Mouse (Mus musculus) CH12.LX (cell line): ENCODE results near the gene Nsun2. TPM values are rescaled to one million over a fixed set of nuclear protein-coding genes. Genes with fewer than 3 reads are reported as not detected.

Source experiments
- DNase-seq: peaks from one replicate; pipeline ENCODE4 v3.0.0-alpha.2; 2013; ENCODE audit errors: extremely low read depth
- H3K27ac ChIP-seq: 2 replicates; pipeline ENCODE4 v1.5.1; 2012; ENCODE audit warnings: low read depth, mild to moderate bottlenecking, control low read depth, moderate library complexity; ENCODE audit not compliant: insufficient read depth
- H3K27me3 ChIP-seq: replicated peaks from 2 replicates; pipeline ENCODE3; 2012; ENCODE audit warnings: inconsistent platforms
- H3K36me3 ChIP-seq, 2 experiments: replicated peaks in 1 of 2; 2 replicates each; pipeline versions ENCODE3 to v1.6.1; 2012; ENCODE audit warnings: inconsistent platforms in 1 of 2, low read length in 1 of 2, mild to moderate bottlenecking in 1 of 2, mixed read lengths in 1 of 2, moderate library complexity in 1 of 2; ENCODE audit not compliant: control insufficient read depth in 1 of 2, insufficient read depth in 1 of 2
- H3K4me1 ChIP-seq, 2 experiments: 2 replicates each; pipeline ENCODE4 v1.6.1; 2012; ENCODE audit warnings: inconsistent platforms in 1 of 2, moderate library complexity in 1 of 2; ENCODE audit not compliant: insufficient read depth in 2 of 2, control insufficient read depth in 1 of 2
- H3K4me2 ChIP-seq: 2 replicates; pipeline ENCODE4 v1.6.1; 2012; ENCODE audit warnings: low read depth, mild to moderate bottlenecking, control low read depth; ENCODE audit not compliant: poor library complexity, insufficient read depth, severe bottlenecking
- H3K4me3 ChIP-seq, 3 experiments: fragments of 150-350 bp in 1 of 3; sonication (generic) in 1 of 3; replicated peaks in 1 of 3; 2 replicates each; pipeline versions ENCODE3 to v1.5.1; 2011 to 2012; ENCODE audit warnings: low read depth in 2 of 3, low read length in 2 of 3, mild to moderate bottlenecking in 2 of 3, moderate library complexity in 2 of 3, control low read depth in 1 of 3, improper control_type of control experiment in 1 of 3, inconsistent platforms in 1 of 3, mixed read lengths in 1 of 3; ENCODE audit not compliant: poor library complexity in 1 of 3
- H3K79me2 ChIP-seq: replicated peaks from 2 replicates; pipeline ENCODE4 v1.6.1; 2012; ENCODE audit warnings: mild to moderate bottlenecking, moderate library complexity; ENCODE audit not compliant: control insufficient read depth, poor library complexity, insufficient read depth, severe bottlenecking; ENCODE audit errors: extremely low read depth
- H3K9ac ChIP-seq: 2 replicates; pipeline ENCODE4 v1.6.1; 2012; ENCODE audit warnings: low read depth, mild to moderate bottlenecking, control low read depth, moderate library complexity; ENCODE audit not compliant: insufficient read depth
- H3K9me3 ChIP-seq: replicated peaks from 2 replicates; pipeline ENCODE3; 2012; ENCODE audit warnings: low read length, inconsistent platforms, mixed read lengths
- BHLHE40 ChIP-seq: IDR thresholded peaks from 2 replicates; pipeline ENCODE4 v1.6.1; 2011; ENCODE audit warnings: mild to moderate bottlenecking, low read depth, low read length, improper control_type of control experiment
- CHD1 ChIP-seq: IDR thresholded peaks from 2 replicates; pipeline ENCODE4 v1.6.1; 2012; ENCODE audit warnings: low read depth, low read length, improper control_type of control experiment, inconsistent platforms
- CHD2 ChIP-seq: IDR thresholded peaks from 2 replicates; pipeline ENCODE4 v1.6.1; 2011; ENCODE audit warnings: low read length, improper control_type of control experiment
- E2F4 ChIP-seq: IDR thresholded peaks from 2 replicates; pipeline ENCODE4 v1.6.1; 2011; ENCODE audit warnings: low read depth, low read length, improper control_type of control experiment; ENCODE audit not compliant: insufficient replicate concordance
- ELF1 ChIP-seq: IDR thresholded peaks from 2 replicates; pipeline ENCODE4 v1.6.1; 2014; ENCODE audit warnings: low read depth, mild to moderate bottlenecking, inconsistent platforms, low read length, improper control_type of control experiment
- EP300 ChIP-seq: IDR thresholded peaks from 2 replicates; pipeline ENCODE4 v1.6.1; 2011; ENCODE audit warnings: low read length, improper control_type of control experiment
- IRF4 ChIP-seq: IDR thresholded peaks from 2 replicates; pipeline ENCODE4 v1.6.1; 2014; ENCODE audit warnings: low read depth, mild to moderate bottlenecking, inconsistent platforms, low read length, improper control_type of control experiment
- JUN ChIP-seq: IDR thresholded peaks from 2 replicates; pipeline ENCODE4 v1.6.1; 2011; ENCODE audit warnings: low read depth, mild to moderate bottlenecking, low read length, improper control_type of control experiment, moderate library complexity; ENCODE audit not compliant: insufficient read depth
- JUND ChIP-seq: conservative IDR thresholded peaks from 2 replicates; pipeline ENCODE4 v1.6.1; 2011; ENCODE audit warnings: low read depth, low read length, improper control_type of control experiment
- MAFK ChIP-seq: IDR thresholded peaks from 2 replicates; pipeline ENCODE4 v1.6.1; 2011; ENCODE audit warnings: low read length, improper control_type of control experiment; ENCODE audit not compliant: insufficient replicate concordance
- MAX ChIP-seq: IDR thresholded peaks from 2 replicates; pipeline ENCODE4 v1.6.1; 2011; ENCODE audit warnings: low read length, improper control_type of control experiment
- MEF2A ChIP-seq: IDR thresholded peaks from 2 replicates; pipeline ENCODE4 v1.6.1; 2014; ENCODE audit warnings: low read depth, mild to moderate bottlenecking, inconsistent platforms, low read length, improper control_type of control experiment, borderline replicate concordance
- NELFE ChIP-seq: IDR thresholded peaks from 2 replicates; pipeline ENCODE4 v1.6.1; 2011; ENCODE audit warnings: low read depth, low read length, improper control_type of control experiment
- PAX5 ChIP-seq: IDR thresholded peaks from 2 replicates; pipeline ENCODE4 v1.6.1; 2012; ENCODE audit warnings: low read length, inconsistent platforms, mixed read lengths
- POLR2A ChIP-seq: IDR thresholded peaks from 2 replicates; pipeline ENCODE4 v1.6.1; 2011; ENCODE audit warnings: low read depth, mild to moderate bottlenecking, improper control_type of control experiment, low read length
- RAD21 ChIP-seq: IDR thresholded peaks from 2 replicates; pipeline ENCODE4 v1.6.1; 2011; ENCODE audit warnings: low read depth, mild to moderate bottlenecking, low read length, improper control_type of control experiment, moderate library complexity
- RCOR1 ChIP-seq: conservative IDR thresholded peaks from 2 replicates; pipeline ENCODE4 v1.6.1; 2012; ENCODE audit warnings: low read depth, mild to moderate bottlenecking, inconsistent platforms, low read length, improper control_type of control experiment
- SMC3 ChIP-seq: IDR thresholded peaks from 2 replicates; pipeline ENCODE4 v1.6.1; 2011; ENCODE audit warnings: low read depth, low read length, improper control_type of control experiment
- TCF12 ChIP-seq: IDR thresholded peaks from 2 replicates; pipeline ENCODE4 v1.6.1; 2014; ENCODE audit warnings: low read depth, mild to moderate bottlenecking, inconsistent platforms, low read length, improper control_type of control experiment
- ZMIZ1 ChIP-seq: IDR thresholded peaks from 2 replicates; pipeline ENCODE4 v1.6.1; 2012; ENCODE audit warnings: low read depth, mild to moderate bottlenecking, inconsistent platforms, low read length, improper control_type of control experiment
- dilution Hi-C: fragments of 300-500 bp; cut with MboI; formaldehyde crosslinking; loops from 2 replicates; pipeline ENCODE4 v1.14.3; 2020; ENCODE audit warnings: low sequenced_read_pairs; ENCODE audit not compliant: extremely low pct_unique_long_range_greater_than_20kb, extremely low pct_ligation_motif_present
- in situ Hi-C: fragments of 300-500 bp; cut with MboI; formaldehyde crosslinking; loops from 3 replicates; pipeline ENCODE4 v1.14.3; 2019; ENCODE audit warnings: low sequenced_read_pairs, low pct_ligation_motif_present, low pct_unique_long_range_greater_than_20kb, mixed read lengths
- polyA plus RNA-seq: library from polyadenylated mRNA; unstranded; fragments of >175 nt; gene quantifications from 2 replicates; pipeline ENCODE4 v1.2.1, GENCODE M21; 2012; ENCODE audit warnings: low read depth; ENCODE audit not compliant: insufficient read length
- total RNA-seq, 2 experiments: library from RNA; depleted of rRNA; stranded (reverse); fragments of 300-350 nt in 1 of 2; fragments of >200 nt in 1 of 2; gene quantifications; 2 replicates each; pipeline ENCODE4 v1.2.3; 2012 to 2014

Gene Nsun2
- total and polyA plus RNA-seq, 3 experiments, result 178 to 292 (median 279) TPM

- Histone ChIP-seq H3K27me3 (no peaks in the 10 kb centered on the region), H3K9ac (no peak overlapping the region), H3K36me3 (no peaks in the 10 kb centered on the region), H3K4me2 (no peak overlapping the region), H3K4me3 (no peak overlapping the region), H3K9me3 (no peaks in the 10 kb centered on the region), H3K79me2 (no peaks in the 10 kb centered on the region), H3K27ac (no peak overlapping the region), H3K4me1 (peaks cover 0 to 4% of the 10 kb centered on the region in 2 experiments; a peak in 1 of 4 replicates)
- DNase-seq, result no peak
- dilution Hi-C loops, result no loop called here
- in situ Hi-C loops, result no loop called here
- TF ChIP-seq POLR2A (no peak), MAFK (no peak), CHD2 (no peak), IRF4 (no peak), E2F4 (no peak), CHD1 (no peak), RCOR1 (no peak), TCF12 (no peak), ELF1 (no peak)
- TF ChIP-seq, all 38 proteins: peak for 0
Observed at GRCm38 (mm10) chr13:69576676-69577075, 43.1 kb downstream of the Nsun2 start.

DNA sequence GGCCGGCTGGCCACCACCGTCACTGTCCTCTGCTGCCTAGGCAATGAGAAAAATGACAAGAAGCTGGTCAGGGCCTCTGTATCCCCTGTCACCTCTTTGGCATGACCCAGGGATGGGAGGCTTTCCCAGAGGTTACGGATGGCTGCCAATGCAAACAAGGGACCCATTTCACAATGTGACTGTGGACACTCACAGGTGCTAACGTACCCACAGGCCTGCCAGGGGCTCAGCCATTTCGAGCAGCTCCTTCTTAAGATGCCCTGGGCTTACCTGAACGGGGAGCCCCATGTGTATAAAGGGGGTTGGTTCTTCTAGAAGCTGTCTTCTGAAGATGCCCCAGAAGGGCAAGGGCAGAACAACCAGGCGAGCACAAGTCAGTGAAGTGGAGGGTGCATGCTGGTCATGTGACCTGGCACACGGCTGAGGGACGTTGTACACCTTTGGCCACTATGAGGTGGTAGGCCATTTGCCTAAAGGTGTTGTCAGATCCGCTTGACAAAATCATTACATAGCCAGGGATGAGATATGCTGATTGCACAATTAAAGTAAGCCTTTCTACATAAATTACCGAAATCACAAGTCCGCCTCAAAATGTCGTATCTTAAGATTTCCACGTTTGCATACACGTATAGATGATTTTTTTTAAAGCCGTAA, 43.8 kb downstream of the Nsun2 start:
- H3K9me3 ChIP-seq, result no peaks in the 10 kb centered on the region
- in situ Hi-C loops (no loop called here), dilution Hi-C loops (no loop called here)
- TF ChIP-seq CHD1 (no peak), MEF2A (no peak), RCOR1 (no peak), BHLHE40 (no peak), POLR2A (no peak), RAD21 (no peak), JUND (no peak), PAX5 (no peak), JUN (no peak), ZMIZ1 (no peak), MAFK (no peak), SMC3 (no peak), ELF1 (no peak), MAX (no peak), EP300 (no peak), NELFE (no peak)
- H3K27ac ChIP-seq, result no peak overlapping the region
- no peaks in the 10 kb centered on the region for H3K27me3 ChIP-seq
- no peak for DNase-seq
- H3K36me3 ChIP-seq, result no peaks in the 10 kb centered on the region
- no peaks in the 10 kb centered on the region for H3K79me2 ChIP-seq
- H3K4me3 ChIP-seq, result no peak overlapping the region
- H3K4me2 ChIP-seq, result no peak overlapping the region
- H3K4me1 ChIP-seq, result peaks cover 0 to 4% of the 10 kb centered on the region in 2 experiments; a peak in 1 of 4 replicates
- H3K9ac ChIP-seq, result no peak overlapping the region
